Mouse (Mus musculus): Measurements from ENCODE around the gene Ccdc188. TPM values are rescaled to one million over a fixed set of nuclear protein-coding genes. Genes with fewer than 3 reads are reported as not detected.

Ccdc188 gene
- not detected in 2 replicates for polyA plus RNA-seq (2012; rRNA removed)

DNA sequence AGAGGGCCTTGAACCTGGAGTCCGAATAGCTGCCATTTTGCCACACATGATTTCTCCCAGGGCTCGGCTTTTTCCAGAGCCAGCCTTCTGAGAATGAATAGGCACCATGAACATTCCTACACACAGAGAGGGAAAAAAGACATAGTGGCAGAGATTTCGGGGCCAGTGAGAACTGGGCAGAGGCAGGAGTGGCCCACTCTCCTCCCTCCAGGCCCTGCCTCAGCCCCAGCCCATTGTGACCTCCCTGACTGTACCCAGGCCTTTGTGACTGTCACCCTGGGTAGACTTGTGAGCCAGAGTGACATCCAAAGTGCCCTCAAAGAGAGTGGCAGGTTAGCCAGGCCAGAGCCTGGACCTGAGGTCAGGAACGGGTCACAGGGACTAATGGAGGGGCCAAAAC lies at the start of gene Ccdc188:
Gene Ccdc188 (plus strand): TSS at position 301 of the 400 bp plus-strand sequence.

GRCm38 (mm10) chr16:18234671-18235388 lies 17.2 kb downstream of the Ccdc188 start, which contains the start of gene Zdhhc8:
TSS of gene Zdhhc8 (minus strand) at chr16:18235136.

GRCm38 (mm10) chr16:18248433-18249363 lies 31.0 kb downstream of the Ccdc188 start, which contains the start of the genes Trmt2a and Ranbp1:
TSS of gene Trmt2a (plus strand) at chr16:18248679.
TSS of gene Ranbp1 (minus strand) at chr16:18248732.

DNA sequence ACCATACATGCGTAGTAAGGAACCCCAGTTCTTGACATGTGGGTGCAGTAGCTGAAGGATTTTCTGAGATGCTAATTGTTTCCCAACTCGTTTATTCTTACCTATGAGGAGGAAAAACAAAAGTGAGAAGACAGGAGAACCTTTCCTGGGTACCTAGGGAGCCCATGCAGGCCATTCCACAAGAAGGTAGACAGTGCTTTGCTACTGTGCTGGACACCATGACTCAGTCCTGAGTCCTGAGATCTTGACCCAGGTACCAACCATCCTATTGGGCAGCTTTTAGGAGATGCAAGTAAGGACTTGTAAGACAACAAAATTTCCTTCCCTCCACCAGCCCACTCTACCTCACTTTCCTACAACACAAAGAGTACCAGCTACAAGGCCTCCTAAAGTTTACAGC lies 40.5 kb downstream of the Ccdc188 start, which contains the start of gene Gm49776:
Gene Gm49776 (minus strand): TSS at position 101 of the 400 bp plus-strand sequence.

Other genes with a start within 250 kb of the Ccdc188 start
- not detected in 2 replicates for gene Vpreb2, start 237.5 kb upstream of the Ccdc188 start, polyA plus RNA-seq (2012; rRNA removed)
- 32.9 and 53.4 TPM in 2 replicates for gene Dgcr6, start 165.0 kb upstream of the Ccdc188 start, polyA plus RNA-seq (2012; rRNA removed)
- 17.1 and 18.7 TPM in 2 replicates for gene Prodh, start 127.7 kb upstream of the Ccdc188 start, polyA plus RNA-seq (2012; rRNA removed)
- gene Rtn4r, start 90.2 kb upstream of the Ccdc188 start, polyA plus RNA-seq (2012; rRNA removed): 8.3 and 11.5 TPM in 2 replicates
- gene Zdhhc8, start 17.3 kb downstream of the Ccdc188 start, polyA plus RNA-seq (2012; rRNA removed): 44.7 and 45.3 TPM in 2 replicates
- 21.1 and 23.2 TPM in 2 replicates for gene Trmt2a, start 30.8 kb downstream of the Ccdc188 start, polyA plus RNA-seq (2012; rRNA removed)
- 33.3 and 35.3 TPM in 2 replicates for gene Ranbp1, start 30.9 kb downstream of the Ccdc188 start, polyA plus RNA-seq (2012; rRNA removed)
- not detected in 2 replicates for gene Gm49776, start 40.4 kb downstream of the Ccdc188 start, polyA plus RNA-seq (2012; rRNA removed)
- gene Dgcr8, start 71.4 kb downstream of the Ccdc188 start, polyA plus RNA-seq (2012; rRNA removed): 2.6 and 4.9 TPM in 2 replicates
- 14.6 and 14.9 TPM in 2 replicates for gene Tango2, start 130.2 kb downstream of the Ccdc188 start, polyA plus RNA-seq (2012; rRNA removed)
- gene Arvcf, start 130.3 kb downstream of the Ccdc188 start, polyA plus RNA-seq (2012; rRNA removed): 6.5 and 9.3 TPM in 2 replicates
- gene Txnrd2, start 208.5 kb downstream of the Ccdc188 start, polyA plus RNA-seq (2012; rRNA removed): 9.4 and 9.9 TPM in 2 replicates
- gene Comt, start 209.0 kb downstream of the Ccdc188 start, polyA plus RNA-seq (2012; rRNA removed): 74.6 and 90.5 TPM in 2 replicates